Mouse (Mus musculus) embryonic fibroblast, embryonic 13.5 days (primary cell): ENCODE measurements around the gene Lyzl4.

ENCODE experiments used
- CTCF ChIP-seq: IDR thresholded peaks from 2 replicates; pipeline ENCODE4 v1.5.1; 2011; ENCODE audit warnings: mild to moderate bottlenecking, control low read depth, low read length, moderate library complexity, borderline replicate concordance; ENCODE audit not compliant: insufficient read depth
- POLR2A ChIP-seq: IDR thresholded peaks from 2 replicates; pipeline ENCODE4 v1.6.1; 2011; ENCODE audit warnings: low read depth, mild to moderate bottlenecking, control low read depth, low read length, moderate library complexity

- TF ChIP-seq POLR2A (no peak), CTCF (no peak)
Measured at GRCm38 (mm10) chr9:121644855-121645254, 3.0 kb upstream of the Lyzl4 start.
